Mouse (Mus musculus) gastrocnemius, postnatal 14 days (tissue): ENCODE measurements around the gene Fam122a. TPM values are rescaled to one million over a fixed set of nuclear protein-coding genes. Genes with fewer than 3 reads are reported as not detected.
A peak's percentile ranks its signal among the peaks of the same experiment; 100 is the strongest.

Experiments used
- DNase-seq: peaks from one replicate; pipeline ENCODE4 v3.0.0; 2021; ENCODE audit warnings: mixed read lengths
- intact Hi-C: fragments of 180-260 bp; cut with DNase I; formaldehyde crosslinking; loops from one replicate; pipeline ENCODE4 v1.15.1; 2025; ENCODE audit warnings: low total_unique reads
- long read RNA-seq, 2 experiments: library from polyadenylated mRNA; stranded (forward); transcript quantifications; one replicate each; pipeline ENCODE4 v2.0.0; 2021
- total RNA-seq, 2 experiments: library from RNA; stranded (reverse); gene quantifications; 2 replicates each; pipeline ENCODE4 v1.2.3; 2021

The Fam122a gene
- total RNA-seq = 10 to 100 TPM; 15.1 to 20.7 TPM
- long read RNA-seq, experiment 1, transcript Fam122a-201 (1 exons, 855 nt) = major isoform, 10 of 10 reads
- long read RNA-seq, experiment 1, partial matches to known transcripts = 0 of 10 reads
- long read RNA-seq, experiment 1, other reads (novel, unspliced or antisense) = 0 of 10 reads
- long read RNA-seq, experiment 2, transcript Fam122a-201 (1 exons, 855 nt) = major isoform, 16 of 16 reads
- long read RNA-seq, experiment 2, partial matches to known transcripts = 0 of 16 reads
- long read RNA-seq, experiment 2, other reads (novel, unspliced or antisense) = 0 of 16 reads

- intact Hi-C loops = no loop called here
- DNase-seq = peak; percentile 92
Observed at GRCm38 (mm10) chr19:24476929-24477882, at the start of gene Fam122a. Gene Fam122a (minus strand): TSS chr19:24477356.

GRCm38 (mm10) chr19:24523476-24524313 is 46.5 kb upstream of the Fam122a start:
- DNase-seq = no peak
- intact Hi-C loops = no loop called here

DNA sequence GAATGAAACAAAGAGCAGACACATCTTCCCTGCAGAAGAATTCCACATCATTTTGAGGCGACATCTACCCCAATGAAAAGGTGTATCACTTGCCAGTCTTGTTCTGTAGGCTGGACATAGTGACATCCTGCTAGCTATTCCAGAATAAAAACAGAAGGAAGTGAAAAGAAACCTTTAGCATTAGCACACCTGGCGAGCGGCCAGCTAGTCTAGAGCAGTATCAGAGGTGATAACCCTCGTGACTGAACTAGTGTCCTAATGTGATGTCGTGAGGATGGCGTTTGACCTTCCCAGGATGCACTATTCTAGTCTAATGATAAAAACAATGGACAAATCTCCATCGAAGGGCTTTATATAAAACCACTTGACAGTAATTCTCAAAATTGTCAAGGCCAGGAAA is 44.8 kb upstream of the Fam122a start:
- intact Hi-C loops = no loop called here
- DNase-seq = no peak

DNA sequence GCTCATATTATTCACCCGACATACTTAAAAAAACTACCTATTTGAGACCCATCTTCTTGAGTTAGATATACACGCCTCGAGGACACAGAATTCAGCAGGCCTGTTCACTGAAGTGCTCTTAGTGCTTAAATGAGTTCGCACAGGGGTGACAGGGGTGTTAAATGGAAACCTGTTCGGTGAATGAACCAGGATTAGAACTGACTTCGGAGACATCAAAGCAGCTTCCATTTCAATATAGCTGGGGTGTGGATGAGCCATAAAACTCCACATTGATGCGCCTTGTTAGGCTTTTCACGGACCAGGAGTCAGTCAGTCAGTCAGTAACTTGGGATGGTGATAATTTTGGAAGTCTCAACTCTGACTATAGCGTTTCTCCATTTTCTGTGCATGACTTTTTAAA is 44.0 kb upstream of the Fam122a start:
- no peak for DNase-seq
- intact Hi-C loops = no loop called here

DNA sequence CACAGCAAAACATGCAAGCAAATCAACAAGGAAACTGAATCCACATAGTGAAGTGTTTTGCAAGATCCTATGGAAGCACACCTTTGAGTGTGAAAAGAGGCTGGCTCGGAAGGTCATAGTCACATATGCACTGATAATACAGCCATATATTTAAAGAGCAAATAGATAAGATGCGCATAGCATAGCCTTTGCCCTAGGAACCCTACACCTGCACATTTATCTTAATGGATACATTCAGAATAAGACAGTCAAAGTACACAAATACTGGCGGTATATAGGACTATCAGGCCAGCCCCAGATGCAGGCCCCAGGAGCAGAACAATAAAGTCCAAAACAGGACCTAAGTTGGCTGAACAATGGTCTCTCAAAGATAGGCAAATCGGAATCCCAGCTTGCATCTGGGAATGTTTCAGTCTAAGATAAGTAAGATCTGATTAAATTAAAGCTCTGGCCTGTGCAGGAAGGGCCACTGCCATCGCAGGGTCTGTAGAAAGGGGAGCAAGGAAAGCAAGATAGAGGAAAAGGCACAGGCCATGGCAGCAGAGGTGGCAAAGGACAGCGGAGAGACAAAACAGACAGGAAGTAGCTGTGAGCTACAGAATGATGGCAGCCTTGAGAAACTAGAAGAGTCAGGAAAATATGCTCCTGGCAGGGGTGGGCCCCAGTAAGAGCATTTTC is 42.7 kb upstream of the Fam122a start:
- intact Hi-C loops = no loop called here
- no peak for DNase-seq

- intact Hi-C loops = no loop called here
- DNase-seq = no peak
Observed at GRCm38 (mm10) chr19:24518384-24518783, 41.2 kb upstream of the Fam122a start.

- intact Hi-C loops = no loop called here
- no peak for DNase-seq
Observed at GRCm38 (mm10) chr19:24517057-24517456, 39.9 kb upstream of the Fam122a start.

DNA sequence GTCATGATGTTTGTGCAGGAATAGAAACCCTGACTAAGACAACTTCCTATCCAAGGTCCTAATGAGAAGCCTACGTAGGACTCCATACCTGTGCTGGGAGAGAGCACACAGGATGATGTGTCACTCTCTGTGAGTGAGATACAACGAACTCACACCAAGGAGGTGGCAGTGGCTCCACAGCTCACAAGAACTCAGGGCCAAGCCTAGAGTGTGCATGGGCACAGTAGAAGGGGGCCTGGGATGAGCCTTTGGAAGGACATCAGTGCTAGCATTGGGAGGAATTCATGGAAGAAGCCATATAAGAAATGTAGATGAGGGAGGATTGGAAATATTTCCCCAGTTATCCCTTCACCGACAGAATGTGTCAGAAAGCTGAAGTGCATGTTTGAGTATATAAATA is 38.8 kb upstream of the Fam122a start:
- intact Hi-C loops = no loop called here
- DNase-seq = no peak

- no peak for DNase-seq
- intact Hi-C loops = no loop called here
Observed at GRCm38 (mm10) chr19:24514661-24515642, 37.8 kb upstream of the Fam122a start.

DNA sequence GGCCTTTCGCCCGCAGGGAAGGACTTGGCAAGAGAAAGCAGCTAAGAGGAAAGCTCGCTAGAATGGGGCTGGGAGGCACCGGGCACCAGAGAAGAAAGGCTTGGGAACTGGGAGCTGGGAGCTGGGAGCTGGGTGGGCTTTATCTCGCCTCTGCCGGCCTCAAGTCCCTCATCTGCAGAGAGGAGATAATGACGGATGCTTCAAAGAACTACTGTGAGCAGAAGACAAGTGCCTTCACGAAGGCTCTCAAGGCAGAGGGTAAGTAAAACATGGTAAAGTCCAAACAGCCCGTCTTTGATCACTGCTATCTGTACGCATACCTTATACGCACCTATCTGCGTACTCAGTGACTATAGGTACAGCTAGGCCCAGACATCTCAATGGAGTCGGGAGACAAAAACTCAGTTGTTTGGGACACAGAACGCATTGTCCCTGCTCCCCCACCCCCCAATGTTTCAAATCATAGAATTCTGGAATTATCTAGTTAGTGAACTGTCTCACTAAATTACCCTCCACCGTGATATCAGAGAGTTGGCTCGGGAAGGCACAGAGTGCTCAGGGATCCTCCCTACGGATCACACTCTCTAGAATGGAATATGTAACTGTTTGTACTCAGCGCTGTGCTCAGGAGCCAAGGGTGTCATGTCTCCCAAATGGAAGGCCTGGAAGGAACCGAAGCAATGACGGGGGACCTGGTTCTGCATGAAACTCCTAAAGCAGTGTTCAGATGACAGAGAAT is 36.1 kb upstream of the Fam122a start:
- DNase-seq = no peak
- intact Hi-C loops = no loop called here

DNA sequence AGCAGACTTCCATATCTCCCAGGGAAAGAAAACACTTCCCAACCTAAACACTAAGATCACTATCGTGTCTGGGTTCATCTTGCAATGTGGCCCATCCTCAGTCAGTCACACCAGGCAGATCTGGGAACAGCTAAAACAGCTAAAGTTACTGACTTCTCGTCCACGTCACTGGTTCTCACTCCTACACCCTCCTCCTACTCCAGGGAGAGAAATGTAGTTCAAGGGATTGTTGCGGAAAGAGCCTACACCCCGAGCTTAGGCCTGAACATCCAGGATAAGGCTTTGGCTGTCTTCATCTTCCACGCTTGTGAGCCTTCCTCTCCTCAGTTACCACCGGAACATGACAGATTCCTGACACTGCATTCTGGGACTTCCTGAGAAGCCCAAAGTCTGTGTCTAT is 34.8 kb upstream of the Fam122a start:
- DNase-seq = no peak
- intact Hi-C loops = no loop called here

DNA sequence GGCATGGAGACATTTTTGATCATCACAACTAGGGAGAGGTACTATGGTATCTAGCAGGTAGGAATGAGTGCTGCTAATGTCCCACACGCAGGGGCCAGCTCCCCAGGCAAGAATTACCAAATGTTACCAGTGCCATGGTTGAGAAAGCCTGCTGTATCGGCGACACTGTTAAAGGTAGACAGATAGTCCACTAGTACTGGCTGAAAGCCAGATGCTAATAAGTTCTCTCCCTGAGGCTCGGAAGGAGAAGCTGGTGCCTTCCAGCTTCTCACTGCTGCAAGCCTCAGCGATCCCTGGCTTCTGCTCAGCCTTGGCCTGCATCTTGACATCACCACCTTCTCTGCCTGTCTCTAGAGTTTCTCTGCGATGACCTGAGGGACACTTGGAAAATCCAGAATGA is 32.2 kb upstream of the Fam122a start:
- intact Hi-C loops = no loop called here
- DNase-seq = no peak

GRCm38 (mm10) chr19:24508087-24508767 is 31.1 kb upstream of the Fam122a start:
- DNase-seq = no peak
- intact Hi-C loops = no loop called here

- no peak for DNase-seq
- intact Hi-C loops = no loop called here
Observed at GRCm38 (mm10) chr19:24502736-24503421, 25.7 kb upstream of the Fam122a start.

DNA sequence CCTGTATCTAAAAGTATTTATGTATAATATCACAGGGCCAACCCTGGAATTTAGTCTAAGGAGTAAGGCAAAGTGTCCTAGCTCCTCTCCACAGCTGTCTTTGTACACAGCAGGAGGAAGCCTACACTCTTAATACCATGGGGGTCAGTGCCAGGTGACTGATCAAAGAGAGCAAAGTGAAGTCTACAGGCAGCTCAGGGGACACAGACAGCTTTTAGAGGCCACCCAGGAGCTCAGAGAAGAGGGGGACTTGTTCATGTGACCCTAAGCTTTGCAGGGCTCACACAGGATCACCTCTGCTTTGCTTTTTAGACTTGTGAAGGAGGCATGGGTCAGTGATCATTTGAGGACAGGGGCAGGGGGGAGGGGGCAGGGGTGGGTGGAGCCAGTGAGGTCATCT is 24.4 kb upstream of the Fam122a start:
- intact Hi-C loops = no loop called here
- DNase-seq = no peak

- DNase-seq = no peak
- intact Hi-C loops = no loop called here
Observed at GRCm38 (mm10) chr19:24500431-24500830, 23.3 kb upstream of the Fam122a start.
